Mouse (Mus musculus) thymus, adult 2 months (tissue): ENCODE data around the gene Dnajc22.
A peak's percentile ranks its signal among the peaks of the same experiment; 100 is the strongest.

Source experiments
- CTCF ChIP-seq: fragments of 200-500 bp; IDR thresholded peaks from 2 replicates; pipeline ENCODE4 v1.5.1; 2012; ENCODE audit warnings: mild to moderate bottlenecking, control low read depth, low read length, moderate library complexity, borderline replicate concordance; ENCODE audit not compliant: control insufficient read depth, poor library complexity, insufficient read depth; ENCODE audit errors: extremely low read depth
- POLR2A ChIP-seq: fragments of 200-500 bp; IDR thresholded peaks from 2 replicates; pipeline ENCODE4 v1.6.1; 2012; ENCODE audit warnings: mild to moderate bottlenecking, low read length, control low read depth, moderate library complexity; ENCODE audit not compliant: control insufficient read depth, poor library complexity, insufficient read depth; ENCODE audit errors: extremely low read depth

DNA sequence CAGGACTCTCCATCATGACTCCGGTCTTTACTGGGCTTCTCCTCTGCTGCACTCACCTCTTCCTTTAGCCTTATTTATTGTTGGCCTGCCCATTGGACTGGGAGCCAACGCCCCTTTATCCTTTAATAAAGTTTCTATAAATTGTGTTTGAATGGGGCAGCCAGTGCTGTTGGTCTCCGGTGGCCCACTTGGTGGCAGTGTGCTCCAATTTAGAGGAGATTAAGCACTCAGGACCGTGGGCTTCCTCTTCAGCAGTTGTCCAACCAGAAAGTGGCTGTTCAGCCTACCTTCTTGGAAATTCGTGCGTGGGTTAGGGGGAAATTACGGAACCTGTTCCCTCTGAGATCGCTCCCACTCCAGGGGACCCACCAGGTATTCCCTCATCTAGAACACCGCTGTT is 9.7 kb upstream of the Dnajc22 start:
- TF ChIP-seq CTCF (peak; percentile 23; the same call in 1 of the 2 replicates), POLR2A (no peak)
